Mouse (Mus musculus) urinary bladder, adult 18-20 months (tissue): ENCODE measurements at regions not wholly inside any gene's neighbourhood (a gene's known extent, or its start where the extent isn't known, plus 50 kb on each side); places are given as distances from the start of the nearest gene placed in this dataset.

Experiments used
- DNase-seq, 2 experiments: peaks; one replicate each; pipeline ENCODE4 v3.0.0; 2022; ENCODE audit warnings: low spot score in 2 of 2, mixed read lengths in 2 of 2

DNA sequence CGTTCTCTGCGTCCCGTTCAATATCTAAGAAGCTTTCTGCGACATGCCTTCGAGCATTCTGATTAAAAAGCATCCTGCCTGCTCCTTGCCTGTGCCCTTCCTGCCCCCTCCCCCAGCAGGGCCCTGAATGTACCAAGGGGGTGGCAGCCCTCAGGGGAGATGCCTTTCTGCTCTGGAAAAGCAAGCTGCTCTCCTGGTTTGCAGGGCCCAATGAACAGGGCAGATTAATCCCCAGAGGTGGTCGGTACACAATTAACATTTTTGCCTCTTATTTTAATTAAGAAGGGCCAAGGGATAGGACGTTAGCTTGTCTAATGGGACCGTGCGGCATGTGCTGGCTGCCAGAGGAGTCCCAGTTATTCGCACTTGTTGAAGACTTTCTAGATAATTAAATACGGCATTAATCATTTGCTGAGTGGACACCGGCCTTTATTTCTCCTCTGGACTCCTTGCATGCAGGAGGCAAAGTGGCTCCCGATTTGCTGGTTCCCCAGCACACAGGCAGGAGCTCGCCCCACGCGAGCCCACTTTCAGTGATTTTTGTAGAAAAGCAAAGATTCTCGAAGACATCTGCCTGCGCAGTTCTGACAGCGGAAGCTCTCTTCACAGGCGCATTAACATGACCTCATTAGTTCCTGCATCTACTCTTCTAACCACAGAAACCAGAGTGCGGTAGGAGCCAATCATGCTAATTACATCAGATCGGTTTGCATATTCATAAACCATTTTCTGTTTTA is 336.8 kb upstream of the 4930535I16Rik start:
- DNase-seq = no peak

DNA sequence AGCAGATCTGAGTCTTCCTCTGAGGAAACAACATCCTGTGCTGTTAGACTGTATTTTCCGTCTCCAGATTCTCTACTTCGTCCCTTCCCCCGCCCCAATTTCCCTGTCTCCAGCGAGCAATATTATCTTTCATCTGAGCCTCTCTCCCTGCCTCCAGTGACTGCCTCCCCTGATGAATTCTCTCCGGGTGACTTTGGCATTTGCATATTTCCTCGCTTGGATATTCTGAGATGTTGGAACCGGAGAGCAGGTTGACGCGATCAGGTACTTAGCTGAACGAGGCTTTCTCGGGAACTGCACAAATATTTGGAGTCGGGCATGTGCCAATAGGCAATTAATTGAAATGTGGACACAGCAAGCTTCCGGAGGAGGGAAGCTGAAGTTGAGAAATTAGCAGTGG is 323.8 kb upstream of the 4930535I16Rik start:
- DNase-seq = no peak

DNA sequence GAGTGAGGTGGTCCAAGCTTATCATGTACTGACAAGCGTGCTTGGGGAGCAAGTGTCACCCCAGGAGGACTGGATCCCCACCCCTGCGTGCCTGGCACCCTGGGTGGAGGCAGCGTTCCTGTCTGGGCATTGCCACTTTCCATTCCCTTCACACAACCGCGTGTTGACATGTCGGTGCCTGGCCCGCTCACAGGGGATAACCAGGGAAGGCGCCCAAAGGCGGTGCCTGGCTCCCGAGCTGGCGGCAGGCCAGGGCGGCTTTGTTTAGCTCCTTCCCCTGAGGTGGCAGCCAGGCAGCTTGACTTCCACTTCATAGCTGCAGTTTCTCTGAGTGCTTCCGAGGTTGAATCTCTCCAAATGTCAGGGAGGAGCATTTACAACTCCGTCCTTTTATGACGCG is 318.7 kb upstream of the 4930535I16Rik start:
- DNase-seq = peak; percentile 73 to 80

DNA sequence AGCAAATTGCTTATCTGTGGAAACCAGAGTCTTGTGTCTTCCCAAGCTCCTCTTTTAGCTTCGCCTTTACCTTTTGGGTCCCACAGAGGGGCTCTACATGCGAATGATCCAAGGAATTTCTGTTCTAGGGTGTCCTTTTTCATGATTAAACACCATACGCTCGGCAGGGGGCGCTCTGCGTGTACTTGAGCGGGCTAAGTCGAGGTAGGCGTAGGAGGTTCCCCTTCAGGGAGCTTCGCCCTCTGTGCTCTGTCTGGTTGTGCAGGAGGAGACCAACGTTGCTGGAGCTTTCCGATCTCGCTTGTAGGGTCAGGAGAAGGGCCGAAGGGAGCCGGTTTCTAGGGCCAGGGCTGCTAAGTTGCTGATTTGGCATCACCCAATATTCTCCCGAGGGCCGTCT is 310.7 kb upstream of the 4930535I16Rik start:
- peak in 1 of 2 experiments; percentile 59 for DNase-seq

DNA sequence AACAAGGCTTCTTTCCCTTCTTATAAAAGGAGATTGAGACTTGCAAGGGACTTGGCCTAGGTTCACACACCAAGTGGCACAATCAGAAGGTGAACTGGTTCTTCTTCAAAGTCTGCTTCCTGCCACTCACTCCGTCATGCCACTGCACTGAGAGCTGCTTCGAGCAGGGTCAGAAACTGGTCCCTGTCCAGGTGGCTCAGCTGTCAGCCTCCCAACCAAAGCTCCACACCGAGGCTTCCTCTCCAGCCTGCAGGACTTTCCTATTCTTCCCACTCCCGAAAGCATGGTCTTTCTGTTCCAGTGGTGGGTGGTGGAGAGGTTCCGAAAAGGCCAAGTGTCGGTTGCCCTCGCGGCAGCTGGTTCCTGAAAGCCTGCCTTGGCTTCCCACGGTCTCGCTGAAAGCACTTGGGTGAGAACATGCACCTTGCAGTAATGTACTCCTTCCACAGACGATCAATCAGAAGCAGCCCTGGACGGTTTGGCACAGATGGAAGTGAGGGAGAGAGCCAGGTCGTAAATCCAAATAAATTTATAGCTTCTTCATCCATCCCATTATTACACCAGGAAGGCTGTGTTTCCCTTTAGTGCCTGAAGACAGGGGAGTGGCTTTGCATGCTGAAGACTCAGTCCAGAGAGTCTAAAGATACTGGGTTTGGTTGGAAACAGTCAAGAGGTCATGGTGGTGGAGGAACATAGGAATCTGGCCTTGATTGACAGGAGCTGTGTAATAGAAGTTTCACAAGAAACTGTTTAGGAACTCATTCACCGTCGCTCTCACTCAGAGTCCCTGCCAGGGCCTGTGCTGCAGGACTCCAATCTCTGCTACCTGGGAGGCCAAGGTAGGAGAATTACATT is 306.1 kb upstream of the 4930535I16Rik start:
- no peak for DNase-seq

DNA sequence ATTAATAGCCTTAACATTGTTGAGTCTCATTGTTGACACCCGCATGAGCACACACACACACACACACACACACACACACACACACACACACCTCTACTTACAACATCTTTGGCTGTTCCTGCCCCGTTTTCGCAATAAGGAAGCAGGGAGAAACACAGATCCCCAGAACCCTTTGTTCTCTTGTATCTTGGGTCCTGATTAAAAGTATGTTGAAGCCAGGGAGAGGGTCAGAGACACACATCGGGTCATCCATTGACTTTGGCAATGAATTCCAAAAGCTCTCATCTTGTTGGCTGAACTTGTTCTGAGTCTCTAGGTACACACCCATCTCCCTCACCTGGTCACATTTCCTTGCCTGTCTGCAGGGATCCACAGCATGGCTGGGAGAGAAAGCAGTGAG is 303.9 kb upstream of the 4930535I16Rik start:
- DNase-seq = no peak

DNA sequence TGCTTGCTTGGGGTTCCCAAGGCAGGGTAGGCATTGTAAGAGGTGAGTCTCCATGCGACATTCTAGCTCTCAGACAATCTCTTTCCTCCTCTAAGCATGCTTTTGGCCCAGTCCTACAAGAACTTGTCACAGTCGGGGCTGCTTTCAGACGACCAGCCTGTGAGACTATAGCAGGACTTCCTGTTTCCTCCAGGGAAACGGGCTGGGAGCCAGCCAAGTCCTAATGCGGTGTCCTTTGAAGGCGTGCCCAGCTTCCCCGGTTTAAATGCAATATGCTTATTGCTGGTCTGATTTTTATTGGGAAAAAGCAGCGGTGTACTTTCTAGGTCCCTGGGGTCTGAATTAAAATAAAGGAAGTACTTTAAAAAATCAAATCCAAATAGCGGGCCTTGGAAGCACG is 299.4 kb upstream of the 4930535I16Rik start:
- DNase-seq = no peak

DNA sequence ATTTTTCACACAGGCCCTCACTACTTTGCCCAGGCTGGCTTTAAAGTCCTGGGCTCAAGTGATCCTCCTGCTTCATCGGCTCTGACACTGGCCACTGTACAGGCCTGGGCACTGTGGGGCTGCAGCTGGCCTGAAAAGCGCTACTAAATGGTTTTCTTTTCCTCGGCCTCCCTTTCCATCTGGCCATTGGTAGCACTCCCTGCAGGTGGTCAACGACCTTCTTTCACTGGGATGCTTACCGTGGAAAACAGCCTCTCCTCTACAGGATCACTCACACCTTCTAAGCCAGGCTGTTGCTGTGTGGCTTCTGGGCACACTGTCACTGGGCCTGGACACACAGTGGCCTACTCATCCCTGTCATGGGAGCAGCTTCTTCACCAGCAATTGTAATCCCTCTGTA is 298.5 kb upstream of the 4930535I16Rik start:
- no peak for DNase-seq

DNA sequence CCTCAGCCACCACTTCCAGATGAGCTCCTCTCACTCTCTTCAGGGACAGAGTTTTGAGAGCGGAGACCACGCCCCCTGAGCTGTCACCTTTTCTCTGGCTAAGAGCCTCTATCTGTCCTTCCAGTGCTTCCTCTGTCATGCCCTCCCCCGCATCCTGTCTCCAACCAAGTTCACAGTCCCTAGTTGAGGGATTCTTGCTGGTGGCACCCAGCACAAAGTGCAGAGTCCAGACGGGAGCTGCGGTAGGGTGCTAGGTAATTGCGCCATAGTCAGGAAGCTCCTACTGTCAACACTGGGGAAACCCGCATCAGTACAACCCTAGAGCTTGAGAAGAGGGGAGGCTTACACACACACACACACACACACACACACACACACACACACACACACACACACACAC is 297.3 kb upstream of the 4930535I16Rik start:
- DNase-seq = no peak

DNA sequence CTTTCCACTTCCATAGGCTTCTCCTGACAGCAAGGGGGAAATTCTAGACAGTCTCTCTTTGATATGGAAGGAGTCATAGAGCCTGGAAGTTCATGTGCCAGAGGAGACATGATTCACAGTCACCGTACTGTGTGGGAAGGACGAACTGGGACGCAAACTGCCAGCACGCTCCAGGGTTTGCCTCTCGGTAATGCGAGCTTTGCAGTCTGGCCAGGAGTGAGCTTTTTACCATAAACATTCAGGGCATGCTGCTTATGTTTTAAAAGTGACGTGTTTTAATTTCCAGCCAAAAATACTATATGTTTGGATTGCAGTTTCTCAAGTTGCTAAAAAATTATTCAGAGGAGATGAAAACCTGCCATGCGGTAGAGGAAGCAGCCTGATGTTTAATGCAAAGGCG is 292.3 kb upstream of the 4930535I16Rik start:
- DNase-seq = no peak

DNA sequence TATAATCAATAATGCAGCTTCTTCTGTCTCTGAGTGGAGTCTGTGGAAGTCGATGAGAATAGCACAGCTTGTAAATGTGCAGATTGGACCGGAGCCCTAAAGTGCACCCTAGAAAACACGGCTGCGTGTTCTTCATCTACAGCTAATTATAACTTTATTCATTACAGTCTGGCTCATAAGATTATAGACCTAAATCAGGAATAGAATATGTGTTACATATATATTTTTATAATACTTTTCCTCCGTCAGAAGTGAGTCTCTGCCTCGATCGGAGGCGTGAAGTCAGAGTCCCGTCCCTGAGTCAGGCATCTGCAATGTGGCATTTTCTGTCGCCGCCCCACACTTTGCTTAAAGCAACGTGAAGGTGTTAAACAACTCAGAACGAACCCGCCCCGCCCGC is 288.7 kb upstream of the 4930535I16Rik start:
- DNase-seq = no peak

DNA sequence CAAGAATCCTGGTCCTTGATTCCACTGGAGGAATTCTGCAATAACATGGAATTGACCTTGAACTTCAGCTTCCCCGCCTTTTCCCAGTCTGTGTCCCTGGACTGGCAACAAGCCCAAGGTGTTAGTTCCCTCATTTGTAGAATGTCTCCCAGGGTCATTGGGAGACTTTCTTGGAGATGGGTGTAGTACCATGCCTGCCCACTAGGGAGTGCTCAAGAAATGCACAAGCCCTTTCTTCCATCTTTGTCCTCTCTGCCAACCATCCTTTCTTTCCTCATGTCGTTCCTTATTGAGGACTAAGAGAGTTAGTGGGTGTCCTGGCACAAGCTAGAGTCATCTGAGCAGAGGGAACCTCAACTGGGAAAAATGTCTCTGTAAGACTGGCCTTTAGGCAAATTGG is 285.9 kb upstream of the 4930535I16Rik start:
- DNase-seq = no peak

DNA sequence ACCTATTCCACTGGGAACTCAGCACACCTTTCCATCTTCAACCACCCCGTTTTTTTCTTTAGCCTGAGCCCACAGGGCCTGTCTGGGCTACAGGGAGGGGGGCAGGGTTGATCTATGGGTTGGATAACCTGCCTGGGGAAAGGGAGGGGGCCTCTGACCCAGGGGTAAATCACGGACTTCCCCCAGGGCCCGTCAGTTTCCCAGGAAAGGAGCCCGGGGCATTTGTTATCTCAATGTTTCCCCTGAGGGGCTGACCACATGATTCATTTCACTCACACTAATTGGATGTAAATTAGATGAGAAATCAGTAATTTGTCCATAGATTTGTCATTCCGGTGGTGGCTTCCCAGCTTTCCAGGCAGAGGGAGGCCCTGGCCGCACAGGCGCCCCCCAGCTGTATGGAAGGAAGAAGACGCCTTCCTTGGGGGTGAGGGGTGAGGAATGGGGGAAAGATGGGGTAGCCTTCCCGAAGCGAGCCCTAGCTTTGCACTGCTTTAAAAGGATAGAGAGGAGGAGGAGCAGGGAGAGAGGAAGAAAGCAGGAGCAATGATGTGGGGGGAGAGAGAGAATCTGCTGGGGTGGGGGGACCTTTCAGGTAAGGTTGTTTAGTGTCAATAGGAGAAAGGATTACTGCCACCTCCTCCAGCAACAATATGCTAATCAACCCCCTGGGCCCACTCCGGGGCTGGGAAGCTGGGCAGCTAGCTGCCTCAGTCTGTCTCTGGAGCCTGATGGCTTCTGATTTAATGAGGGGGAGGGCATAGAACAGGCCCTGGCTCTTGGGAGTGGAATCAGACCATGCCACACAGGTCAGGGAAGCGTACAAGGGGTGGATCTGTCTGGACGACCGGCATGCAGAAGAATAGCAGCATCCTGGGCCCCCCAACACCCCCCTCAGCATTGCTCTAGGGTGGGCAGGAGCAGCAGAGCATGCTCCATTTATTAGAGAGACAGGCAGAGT is 282.3 kb upstream of the 4930535I16Rik start:
- no peak for DNase-seq

DNA sequence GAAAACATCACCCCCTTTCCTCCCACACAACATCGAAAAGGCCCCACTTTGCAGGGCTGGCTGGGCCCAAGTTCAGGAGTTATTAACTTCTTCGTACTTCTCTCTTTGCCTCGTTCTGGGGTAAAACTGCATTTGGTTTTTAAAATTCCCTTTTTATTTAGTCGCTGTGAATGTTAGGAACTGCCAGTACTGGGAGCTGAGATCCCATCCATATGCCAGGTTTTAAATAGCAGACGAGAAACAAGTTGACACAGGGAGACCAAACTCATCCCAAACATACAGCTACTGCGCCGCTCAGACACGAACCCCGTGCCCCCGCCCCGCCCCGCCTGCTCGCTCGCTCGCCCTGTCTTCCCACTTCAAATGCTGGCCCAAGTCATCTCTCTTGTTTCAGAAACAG is 281.0 kb upstream of the 4930535I16Rik start:
- DNase-seq = no peak

DNA sequence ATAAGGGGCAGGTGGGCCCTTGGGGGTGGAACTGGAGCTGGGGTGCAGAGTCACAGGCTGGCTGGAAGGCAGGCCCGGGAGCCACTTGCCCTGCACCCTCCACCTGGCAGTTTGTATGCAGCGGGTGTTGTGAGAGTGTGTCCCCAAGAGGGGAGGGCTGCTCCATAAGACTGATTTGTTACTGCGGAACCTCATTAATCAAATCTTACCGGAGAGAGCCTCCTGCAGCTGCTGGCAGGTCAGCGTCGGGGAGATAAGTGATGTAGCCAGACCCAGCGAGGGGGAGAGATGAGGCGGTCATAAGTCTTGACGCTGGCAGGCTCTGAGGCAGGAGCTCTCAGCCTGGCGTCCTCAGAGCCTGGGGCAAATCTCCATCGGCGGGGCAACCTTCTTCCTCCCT is 278.9 kb upstream of the 4930535I16Rik start:
- DNase-seq = no peak

DNA sequence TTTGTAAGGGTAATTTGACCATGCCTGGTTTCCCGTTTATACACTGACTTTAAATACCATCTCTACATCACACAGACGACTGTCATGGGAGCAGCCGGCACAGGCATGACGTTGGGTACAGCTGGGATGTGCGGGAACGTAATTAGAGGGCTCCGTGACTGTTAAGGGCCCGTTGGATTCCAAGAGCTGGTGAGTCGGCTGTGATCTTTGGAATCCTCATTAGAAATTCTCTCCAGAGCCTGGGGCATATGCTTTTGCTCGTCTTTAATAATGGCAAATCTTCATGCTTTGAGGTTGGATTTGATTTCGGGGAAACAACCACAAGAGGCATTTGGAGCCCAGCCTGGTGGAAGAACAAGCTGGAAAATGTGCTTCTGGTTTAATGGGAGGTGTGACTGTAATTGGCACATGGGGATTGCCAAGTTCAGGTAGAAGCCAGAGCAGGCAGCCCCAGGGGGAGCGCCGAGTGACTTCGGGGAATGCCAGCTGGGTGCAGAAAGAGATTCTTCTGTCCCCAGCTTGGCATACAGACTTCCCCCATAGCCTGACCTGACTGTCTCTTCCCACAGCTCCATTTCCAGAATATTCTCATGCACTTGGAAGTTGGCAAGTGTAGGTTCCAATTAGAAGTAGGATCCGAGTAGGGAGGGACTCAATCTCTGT is 275.4 kb upstream of the 4930535I16Rik start:
- DNase-seq = no peak

DNA sequence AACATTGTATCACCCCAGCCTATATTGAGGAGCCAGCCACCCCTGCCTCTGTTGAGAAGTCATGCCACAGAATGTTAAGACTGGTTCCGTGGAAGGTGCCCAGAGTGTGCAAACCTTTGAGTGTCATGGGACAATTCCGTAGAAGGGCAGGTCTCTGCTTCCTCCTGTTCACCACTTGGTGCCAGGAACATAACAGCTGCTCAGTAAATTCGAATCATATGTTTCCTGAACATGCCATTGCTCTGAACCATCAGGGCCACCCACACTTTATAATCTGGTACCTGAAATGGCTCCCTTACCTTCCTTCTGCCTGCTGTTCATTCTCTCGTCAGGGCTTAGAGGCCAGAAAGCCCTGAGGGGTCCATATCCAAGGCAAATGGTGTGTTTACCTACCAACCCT is 273.0 kb upstream of the 4930535I16Rik start:
- DNase-seq = no peak

DNA sequence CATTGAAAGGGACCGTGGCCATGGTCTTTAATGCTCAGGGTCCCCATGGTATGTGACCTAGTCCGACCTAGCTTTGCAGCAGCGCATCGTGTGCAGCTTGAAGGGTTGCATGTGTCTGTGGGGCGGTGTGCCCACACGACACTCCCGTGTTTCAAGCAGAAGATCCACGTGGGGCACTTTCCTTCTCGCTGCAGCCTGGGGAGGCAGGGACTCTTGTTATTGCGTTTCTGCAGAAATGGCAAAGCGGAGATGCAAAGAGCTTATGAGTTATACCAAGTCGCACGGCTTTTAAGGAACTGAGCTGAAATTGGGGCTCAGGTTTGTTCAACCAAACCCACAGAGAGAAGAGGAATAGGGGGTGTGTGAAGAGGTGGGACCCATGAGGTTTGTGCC is 272.2 kb upstream of the 4930535I16Rik start:
- DNase-seq = no peak

DNA sequence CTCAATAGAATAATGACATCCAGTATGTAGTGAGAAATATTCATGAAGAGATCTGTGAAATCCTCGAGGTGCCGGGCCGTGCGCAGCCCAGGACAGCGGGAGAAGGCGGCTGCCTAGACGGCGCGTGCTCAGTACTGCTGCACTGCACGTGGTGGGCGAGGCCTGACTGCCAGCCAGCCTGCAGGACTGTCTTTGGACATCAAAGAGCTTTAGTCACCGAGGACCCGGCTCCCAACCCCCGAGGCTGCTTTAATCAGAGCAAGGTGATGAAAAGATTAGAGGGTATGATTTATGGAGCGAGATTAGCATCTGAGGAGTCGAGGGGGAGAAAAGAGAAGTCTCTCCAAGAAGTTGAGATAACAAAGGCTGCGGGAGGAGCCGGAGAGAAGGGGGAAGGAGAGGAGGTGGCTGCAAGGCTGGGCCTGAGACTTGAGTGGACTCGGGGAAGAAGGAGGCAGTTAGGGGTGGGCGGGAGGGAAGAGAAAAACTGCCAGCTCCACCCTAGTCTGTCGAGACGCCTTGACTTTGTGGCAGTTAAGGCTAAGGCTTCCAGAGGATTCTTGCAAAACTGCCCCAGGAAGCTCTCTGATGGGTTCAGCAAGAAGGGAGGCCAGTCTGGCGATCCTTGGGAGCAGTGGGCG is 271.6 kb upstream of the 4930535I16Rik start:
- DNase-seq = peak; percentile 22 to 25

DNA sequence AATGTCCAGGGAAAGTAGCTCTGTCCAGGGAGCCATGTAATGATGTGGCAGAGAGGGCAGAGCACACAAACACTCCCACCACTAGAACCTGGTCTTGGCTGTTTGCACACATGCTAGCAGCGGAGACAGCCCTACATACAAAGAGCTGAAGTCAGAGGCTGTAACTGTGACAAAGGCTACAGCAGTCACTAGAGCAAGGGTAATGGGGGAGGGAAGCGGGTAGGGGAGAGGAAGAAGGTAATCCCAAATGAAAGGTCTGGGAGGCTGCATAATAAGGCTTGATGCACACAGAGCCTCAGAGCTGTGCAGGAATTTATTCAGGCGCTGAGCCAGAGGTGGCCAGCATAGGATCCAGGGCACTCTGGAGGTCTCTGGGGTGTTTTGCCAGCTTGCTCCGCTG is 269.3 kb upstream of the 4930535I16Rik start:
- DNase-seq = no peak

DNA sequence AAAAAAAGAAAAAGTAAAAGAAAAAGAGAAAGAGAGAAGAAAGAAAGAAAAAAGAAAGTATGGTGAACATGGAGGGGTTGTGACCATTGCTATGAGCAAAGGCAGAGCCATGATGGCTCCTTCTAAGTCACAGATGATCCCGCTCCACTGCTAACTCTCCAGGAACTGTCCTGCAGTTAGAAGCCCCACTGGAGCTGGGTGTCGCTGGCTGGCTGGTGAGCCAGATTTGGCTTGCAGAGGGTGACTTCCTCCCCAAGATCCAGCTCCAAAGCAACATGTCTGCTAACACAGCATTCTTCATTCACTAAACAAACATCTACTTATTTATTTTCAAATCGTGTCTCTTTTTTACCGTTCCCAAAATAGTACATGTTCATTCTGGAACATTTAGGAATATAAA is 263.5 kb upstream of the 4930535I16Rik start:
- DNase-seq = no peak
